Mouse (Mus musculus) liver, adult (tissue): Measurements from ENCODE around the gene Gmds.
A peak's percentile ranks its signal among the peaks of the same experiment; 100 is the strongest.

Experiments
- GATA4 ChIP-seq: IDR thresholded peaks from 2 replicates; pipeline ENCODE4 v1.6.1; 2014; ENCODE audit warnings: mild to moderate bottlenecking, low read length; ENCODE audit not compliant: insufficient replicate concordance

The Gmds gene

DNA sequence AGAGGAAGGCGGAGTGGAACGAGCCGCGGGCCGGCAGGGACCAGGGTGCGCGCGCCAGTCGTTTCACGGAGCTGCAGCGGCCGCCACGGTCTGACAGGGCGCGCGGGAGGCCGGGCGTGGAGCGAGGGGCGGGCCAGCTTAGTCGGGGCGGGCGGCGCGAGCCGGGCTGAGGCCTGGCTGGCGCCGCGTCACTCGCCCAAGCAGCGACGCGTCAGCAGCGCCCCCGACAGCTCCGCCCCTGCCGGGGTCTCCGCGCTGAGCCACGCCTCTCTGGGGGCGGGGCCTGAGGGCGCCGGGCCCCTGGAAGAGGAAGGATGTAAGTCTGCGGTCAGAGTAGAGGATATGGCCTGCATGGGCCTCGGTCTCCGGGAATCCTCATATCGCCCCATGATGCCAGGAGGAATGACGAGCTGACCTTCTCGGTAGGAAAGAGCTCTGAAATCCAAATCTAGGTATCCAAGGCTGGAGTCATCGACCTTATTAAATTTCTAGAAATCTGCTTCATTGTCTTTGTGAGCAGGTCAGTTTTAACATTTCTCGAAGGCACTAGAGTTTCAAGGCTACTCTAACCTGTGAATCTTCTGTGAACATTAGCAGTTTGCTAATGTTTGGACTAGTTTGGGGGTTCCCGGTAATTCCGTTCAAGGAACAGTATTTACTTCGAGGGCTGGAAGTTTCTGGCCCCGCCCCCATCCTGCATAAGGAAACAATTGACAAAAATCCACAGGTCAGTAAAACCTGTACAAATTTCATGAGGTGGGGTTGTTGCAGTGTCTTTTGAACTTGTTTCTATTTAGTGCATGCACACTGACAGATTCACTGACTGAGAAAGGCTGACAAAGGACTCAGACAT, at the start of gene Gmds:
TSS of gene Gmds (minus strand) at position 228 of the 853 bp plus-strand sequence.
- TF ChIP-seq GATA4 = peak; percentile 6; the same call in 1 of the 2 replicates

DNA sequence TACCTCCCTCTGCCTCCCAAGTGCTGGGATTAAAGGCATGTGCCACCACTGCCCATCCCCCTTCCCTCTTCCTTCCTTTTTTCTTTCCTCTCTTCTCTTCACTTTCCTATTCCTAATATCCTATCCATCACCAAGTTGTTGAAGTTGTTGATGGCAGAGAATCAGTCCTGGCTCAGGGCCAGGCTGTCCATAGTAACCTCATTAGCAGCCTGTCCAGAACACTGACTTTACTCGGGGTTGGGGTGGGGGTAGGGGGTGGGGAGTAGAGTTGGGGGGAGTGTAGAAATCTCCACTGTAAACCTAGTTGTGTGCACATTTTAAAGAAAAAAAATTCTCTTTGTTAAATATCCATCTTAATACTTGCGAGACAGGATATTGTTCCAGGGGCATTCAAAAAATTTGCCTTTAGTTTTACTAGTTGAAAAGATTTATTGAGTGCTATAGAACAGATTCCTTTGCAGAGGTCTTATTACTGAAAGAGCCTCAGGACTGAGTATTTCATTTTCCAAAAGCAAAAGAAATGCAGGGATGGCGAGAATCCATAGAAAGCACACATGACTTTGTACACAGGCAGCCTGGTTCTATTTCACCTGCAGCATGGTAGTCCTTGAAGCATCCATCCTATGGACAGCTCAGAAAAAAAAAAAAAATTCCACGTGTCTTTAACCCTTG, 47.0 kb upstream of the Gmds start:
- TF ChIP-seq GATA4 = no peak

DNA sequence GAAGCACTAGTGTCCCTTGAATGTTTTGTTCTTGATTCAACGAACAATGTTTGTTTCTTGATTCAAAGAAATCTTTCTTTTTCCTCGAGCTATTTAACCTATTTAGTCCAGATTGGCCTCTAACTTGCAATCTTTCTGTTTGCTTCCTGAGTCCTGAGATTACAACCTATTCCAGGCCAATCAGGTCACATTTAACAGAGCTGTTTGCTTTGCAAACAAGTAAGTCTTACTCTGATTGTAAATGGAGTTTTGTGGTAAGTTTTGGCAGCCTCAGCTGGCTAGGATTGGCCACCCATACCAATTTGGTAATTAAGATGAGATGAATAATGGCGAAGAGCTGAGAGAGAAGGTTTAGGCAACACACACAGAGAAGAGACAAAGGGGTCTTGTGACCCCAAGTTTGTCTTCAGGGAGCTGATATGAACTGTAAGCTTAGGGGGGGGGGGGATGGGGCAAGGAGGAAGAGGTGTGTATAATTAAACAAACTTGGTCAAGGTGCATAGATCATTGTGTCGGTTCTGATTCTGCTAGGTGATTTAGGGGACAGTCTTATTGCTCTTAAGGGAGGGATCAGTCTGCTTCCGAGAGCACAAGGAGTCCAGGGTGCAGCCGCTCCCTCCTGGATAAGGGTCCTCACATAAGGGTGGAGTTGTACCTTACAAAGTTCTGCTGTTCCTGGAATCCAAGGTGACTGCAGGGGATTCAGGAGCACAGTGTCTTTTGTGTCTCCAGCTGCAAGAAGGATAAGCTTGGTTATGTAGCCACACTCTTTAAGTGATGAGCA, 43.9 kb upstream of the Gmds start:
- no peak for TF ChIP-seq GATA4

DNA sequence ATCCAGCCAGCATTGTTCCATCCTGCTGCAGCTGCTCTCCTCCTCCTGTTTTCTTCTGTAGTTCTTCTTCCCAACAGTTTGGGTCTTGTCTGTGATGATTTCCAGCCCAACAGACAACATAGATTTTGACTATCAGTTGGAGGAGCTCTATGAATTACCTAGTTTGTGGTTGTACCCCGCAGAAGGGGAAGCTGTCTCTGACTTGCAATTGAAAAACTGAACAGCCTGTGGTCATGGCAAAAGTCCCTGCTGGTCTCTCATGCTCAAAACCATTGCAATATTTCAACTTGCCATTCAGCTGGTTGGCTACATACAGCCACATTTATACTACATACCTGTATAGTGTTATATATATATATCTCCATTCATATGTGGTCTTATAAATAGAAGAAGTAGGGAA, 40.1 kb upstream of the Gmds start:
- no peak for TF ChIP-seq GATA4

DNA sequence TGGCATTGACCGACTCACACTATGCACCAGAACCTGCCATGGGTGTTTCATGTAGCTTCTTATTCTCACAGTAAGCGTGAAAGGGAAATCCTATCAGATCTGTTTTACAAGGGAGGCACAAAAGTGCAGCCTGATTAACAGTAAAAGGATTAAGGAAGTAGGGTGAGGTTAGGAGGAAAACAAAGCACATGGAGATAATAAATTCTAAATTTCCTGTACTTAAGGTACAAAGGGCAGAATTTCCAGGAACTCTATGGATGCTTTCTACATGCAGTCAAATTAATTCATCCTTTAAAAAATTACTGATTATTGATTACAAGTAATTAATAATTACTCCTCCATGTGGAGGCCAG, 34.0 kb upstream of the Gmds start:
- no peak for TF ChIP-seq GATA4

DNA sequence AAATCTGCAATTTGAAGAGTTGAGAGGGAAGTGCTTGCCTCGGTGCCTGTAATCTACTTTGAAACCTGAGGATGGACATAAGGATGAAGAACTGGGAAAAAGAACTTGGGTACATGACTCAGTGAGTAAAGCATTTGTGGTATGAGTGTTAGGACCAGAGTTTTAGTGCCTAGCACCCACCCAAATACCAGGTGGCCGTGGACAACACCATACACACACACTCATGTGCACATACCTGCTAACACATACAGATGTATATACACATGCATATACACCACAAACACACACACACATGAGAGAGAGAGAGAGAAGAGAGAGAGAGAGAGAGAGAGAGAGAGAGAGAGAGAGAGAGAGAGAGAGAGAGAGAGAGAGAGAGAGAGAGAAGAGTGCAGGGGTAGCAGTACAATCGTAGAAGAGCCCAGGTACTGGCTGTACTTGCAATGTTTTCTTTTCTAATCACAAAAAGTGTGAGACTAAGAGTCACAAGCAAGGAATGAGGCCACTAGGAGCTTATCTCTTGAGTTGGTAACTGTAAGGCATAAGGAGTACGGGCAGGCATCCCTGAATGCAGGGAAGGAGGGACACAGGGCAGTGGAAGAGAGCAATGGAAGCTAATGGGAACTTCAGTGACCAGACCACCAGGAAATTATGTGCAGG, 33.5 kb upstream of the Gmds start:
- no peak for TF ChIP-seq GATA4

- no peak for TF ChIP-seq GATA4
Observed at GRCm38 (mm10) chr13:32370751-32371150, 32.2 kb upstream of the Gmds start.

GRCm38 (mm10) chr13:32370135-32370534, 31.6 kb upstream of the Gmds start:
- TF ChIP-seq GATA4 = no peak

- no peak for TF ChIP-seq GATA4
Observed at GRCm38 (mm10) chr13:32337735-32338512, 616 bp downstream of the Gmds start.

DNA sequence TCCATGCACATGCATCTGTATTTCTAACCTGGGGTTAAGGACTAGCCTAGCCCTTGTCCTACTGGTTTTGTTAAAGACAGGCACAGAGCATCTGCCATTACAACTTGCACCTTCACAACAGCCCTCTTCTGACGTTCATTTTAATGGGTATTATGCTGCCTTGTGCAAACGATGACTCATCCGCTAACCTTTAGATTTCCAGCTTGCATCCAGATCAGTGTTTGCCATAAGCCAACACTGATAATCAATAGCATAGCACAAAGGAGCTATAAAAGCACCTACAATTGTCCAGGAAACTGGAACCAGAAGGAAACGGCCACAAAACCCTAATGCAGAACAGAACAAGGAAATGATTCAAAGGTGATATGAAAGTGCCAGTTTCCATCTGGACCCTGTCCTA, 20.2 kb downstream of the Gmds start:
- no peak for TF ChIP-seq GATA4

GRCm38 (mm10) chr13:32317354-32317753, 21.2 kb downstream of the Gmds start:
- TF ChIP-seq GATA4 = no peak

GRCm38 (mm10) chr13:32312663-32313062, 25.9 kb downstream of the Gmds start:
- TF ChIP-seq GATA4 = no peak

GRCm38 (mm10) chr13:32311476-32311875, 27.1 kb downstream of the Gmds start:
- no peak for TF ChIP-seq GATA4

DNA sequence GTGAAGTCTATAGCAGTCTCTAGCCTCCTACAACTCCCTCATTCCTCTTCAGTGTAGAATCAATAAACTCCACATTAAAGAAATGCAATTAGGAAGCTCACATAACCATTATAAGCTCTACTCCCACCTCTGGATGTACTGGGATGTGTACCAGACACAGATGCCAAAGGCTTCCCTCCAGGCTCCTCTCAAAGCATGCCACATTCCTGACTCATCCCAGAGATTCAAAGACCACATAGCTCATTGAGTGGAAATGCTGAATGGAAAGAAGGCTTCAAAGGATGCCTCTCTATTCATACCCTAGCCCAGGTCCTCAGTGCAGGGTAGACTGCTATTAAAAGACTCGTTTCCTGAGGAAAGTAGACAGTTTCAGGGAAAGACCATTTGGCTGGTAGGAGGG, 40.1 kb downstream of the Gmds start:
- no peak for TF ChIP-seq GATA4
